Mouse (Mus musculus) liver, embryonic 14.5 days (tissue): ENCODE results near the gene Tmem151b.

Experiments
- CTCF ChIP-seq: IDR thresholded peaks from 2 replicates; pipeline ENCODE4 v1.5.1; 2016; ENCODE audit warnings: antibody characterized with exemption, low read depth, control low read depth
- EP300 ChIP-seq: IDR thresholded peaks from 2 replicates; pipeline ENCODE4 v1.6.1; 2016; ENCODE audit warnings: antibody characterized with exemption, low read depth

GRCm38 (mm10) chr17:45510871-45511270 lies 38.6 kb downstream of the Tmem151b start:
- TF ChIP-seq CTCF (no peak), EP300 (no peak)
